Mouse (Mus musculus) myocyte (in vitro differentiated cells): ENCODE data around the gene Prkag2. TPM values are rescaled to one million over a fixed set of nuclear protein-coding genes. Genes with fewer than 3 reads are reported as not detected.

Experiments used
- H3K27me3 ChIP-seq: one replicate; pipeline ENCODE4 v1.6.1; 2011; ENCODE audit not compliant: control insufficient read depth, insufficient read depth, insufficient read length
- H3K36me3 ChIP-seq: one replicate; pipeline ENCODE4 v1.6.1; 2011; ENCODE audit not compliant: control insufficient read depth, insufficient read depth
- H3K4me2 ChIP-seq: one replicate; pipeline ENCODE4 v1.6.1; 2011; ENCODE audit warnings: low read depth, control low read depth
- H3K4me3 ChIP-seq: one replicate; pipeline ENCODE4 v1.5.1; 2011; ENCODE audit warnings: mild to moderate bottlenecking, control low read depth, moderate library complexity
- H3K79me2 ChIP-seq: one replicate; pipeline ENCODE4 v1.6.1; 2011; ENCODE audit not compliant: control insufficient read depth, insufficient read depth
- H3ac ChIP-seq: one replicate; pipeline ENCODE4 v1.6.1; 2011; ENCODE audit not compliant: control insufficient read depth, insufficient read length
- CEBPB ChIP-seq: IDR thresholded peaks from 2 replicates; pipeline ENCODE4 v1.6.1; 2011; ENCODE audit warnings: mild to moderate bottlenecking, moderate library complexity; ENCODE audit not compliant: poor library complexity, insufficient read depth, severe bottlenecking
- E2F4 ChIP-seq: IDR thresholded peaks from one replicate; pipeline ENCODE4 v1.6.1; 2011; ENCODE audit warnings: mild to moderate bottlenecking, control low read depth, moderate library complexity; ENCODE audit not compliant: insufficient read depth
- MAX ChIP-seq: IDR thresholded peaks from one replicate; pipeline ENCODE4 v1.6.1; 2011; ENCODE audit warnings: low read depth, mild to moderate bottlenecking, control low read depth
- MYOD1 ChIP-seq, 3 experiments: IDR thresholded peaks; one replicate each; pipeline ENCODE4 v1.6.1; 2011; ENCODE audit warnings: control low read depth in 2 of 3, low read depth in 2 of 3, mild to moderate bottlenecking in 2 of 3, moderate library complexity in 1 of 3; ENCODE audit not compliant: insufficient read length in 2 of 3, control insufficient read depth in 1 of 3
- MYOG ChIP-seq, 3 experiments: IDR thresholded peaks; one replicate each; pipeline ENCODE4 v1.6.1; 2011; ENCODE audit warnings: control low read depth in 2 of 3, low read depth in 2 of 3, mild to moderate bottlenecking in 2 of 3; ENCODE audit not compliant: insufficient read length in 2 of 3, control insufficient read depth in 1 of 3, insufficient read depth in 1 of 3
- POLR2A ChIP-seq: IDR thresholded peaks from one replicate; pipeline ENCODE4 v1.6.1; 2011; ENCODE audit warnings: low read depth, mild to moderate bottlenecking, control low read depth, moderate library complexity; ENCODE audit not compliant: insufficient read length
- POLR2AphosphoS2 ChIP-seq: IDR thresholded peaks from one replicate; pipeline ENCODE4 v1.6.1; 2011; ENCODE audit warnings: low read depth, control low read depth; ENCODE audit not compliant: insufficient read length
- REST ChIP-seq: IDR thresholded peaks from one replicate; pipeline ENCODE4 v1.6.1; 2011; ENCODE audit warnings: mild to moderate bottlenecking, control low read depth, moderate library complexity; ENCODE audit not compliant: insufficient read depth, insufficient read length
- SRF ChIP-seq: IDR thresholded peaks from one replicate; pipeline ENCODE4 v1.6.1; 2011; ENCODE audit warnings: low read depth; ENCODE audit not compliant: control insufficient read depth, insufficient read length
- TCF12 ChIP-seq: IDR thresholded peaks from one replicate; pipeline ENCODE4 v1.6.1; 2011; ENCODE audit warnings: mild to moderate bottlenecking, control low read depth; ENCODE audit not compliant: poor library complexity, insufficient read depth, severe bottlenecking
- TCF3 ChIP-seq: IDR thresholded peaks from one replicate; pipeline ENCODE4 v1.6.1; 2011; ENCODE audit warnings: low read depth, control low read depth; ENCODE audit not compliant: insufficient read length
- USF1 ChIP-seq: IDR thresholded peaks from one replicate; pipeline ENCODE4 v1.6.1; 2011; ENCODE audit warnings: low read depth, mild to moderate bottlenecking, control low read depth, moderate library complexity
- polyA plus RNA-seq: library from polyadenylated mRNA; unstranded; fragments of >200 nt; fragmentation: generic; extraction: Trizol; gene quantifications from one replicate; pipeline ENCODE4 v1.2.1, GENCODE M21; 2012; ENCODE audit warnings: missing spikeins

Prkag2 gene
- polyA plus RNA-seq, 1 experiment = 5.8 TPM

DNA sequence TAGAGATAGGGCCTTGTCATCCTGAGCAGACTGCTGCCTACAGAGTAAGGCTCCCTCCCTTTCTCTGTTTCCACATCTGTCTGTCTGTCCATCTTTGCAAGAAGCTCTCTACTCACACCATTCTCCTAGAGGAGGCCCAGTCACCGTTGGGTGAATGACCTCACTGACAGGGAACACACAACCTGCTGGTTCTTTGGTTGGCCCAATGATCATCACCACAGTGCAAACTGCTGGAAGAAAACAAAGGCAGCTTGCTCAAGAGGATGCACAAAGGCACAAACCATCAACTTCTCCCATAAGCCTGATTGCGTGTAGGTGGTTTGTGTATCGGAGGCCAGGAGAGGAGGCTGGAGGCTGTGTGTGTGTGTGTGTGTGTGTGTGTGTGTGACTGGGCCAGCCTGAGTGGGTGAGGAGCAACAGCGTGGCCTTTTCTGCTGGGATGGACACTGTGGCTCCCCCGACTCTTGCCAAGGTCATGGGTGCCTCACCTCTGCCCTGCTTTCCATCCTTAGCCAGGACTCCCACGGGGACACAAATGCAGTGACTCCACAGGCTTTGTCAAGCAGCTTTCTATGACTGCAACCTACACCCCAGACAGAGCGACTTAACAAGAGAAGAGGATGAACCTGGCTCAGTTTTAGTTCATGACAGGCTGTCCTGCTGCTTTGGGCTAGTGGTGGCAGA lies 149.4 kb downstream of the Prkag2 start:
- Histone ChIP-seq H3K79me2 (no peaks in the 10 kb centered on the region), H3K27me3 (peaks cover 64% of the 10 kb centered on the region), H3K36me3 (no peaks in the 10 kb centered on the region), H3K4me3 (no peak overlapping the region), H3ac (no peak overlapping the region), H3K4me2 (no peak overlapping the region)
- TF ChIP-seq TCF12 (no peak), CEBPB (no peak), TCF3 (no peak), SRF (no peak), E2F4 (no peak), POLR2AphosphoS2 (no peak)

DNA sequence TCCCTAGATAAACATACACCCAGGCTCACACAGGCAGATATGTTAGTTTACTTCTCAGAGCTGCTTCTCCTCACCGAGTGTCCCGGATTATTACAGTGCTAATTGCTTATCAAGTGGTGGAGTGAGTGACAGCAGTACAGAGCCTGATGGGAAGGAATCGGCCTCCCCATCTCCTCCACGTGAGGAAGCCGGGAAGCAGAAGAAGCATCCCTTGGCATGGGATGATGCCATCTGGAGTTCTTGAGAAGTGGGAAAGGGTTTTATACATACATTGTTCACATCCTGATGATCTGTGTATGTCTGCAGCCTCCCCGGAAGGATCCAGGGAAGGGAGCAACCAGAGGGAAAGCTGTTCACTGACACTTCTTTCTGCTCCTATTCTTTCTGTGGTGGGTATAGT lies 150.4 kb downstream of the Prkag2 start:
- Histone ChIP-seq H3ac (no peak overlapping the region), H3K4me3 (no peak overlapping the region), H3K27me3 (peaks cover 68% of the 10 kb centered on the region), H3K36me3 (no peaks in the 10 kb centered on the region), H3K79me2 (no peaks in the 10 kb centered on the region), H3K4me2 (no peak overlapping the region)
- no peak for TF ChIP-seq TCF3
- TF ChIP-seq POLR2A = no peak
- TF ChIP-seq TCF12 = no peak
- no peak for TF ChIP-seq SRF
- TF ChIP-seq MYOG (IDR thresholded peaks at IDR 0.05; ENCODE audit: control insufficient read depth in 1 of 3, insufficient read depth in 1 of 3, insufficient read length in 2 of 3, low read depth in 2 of 3) = no peak
- no peak for TF ChIP-seq REST
- TF ChIP-seq MYOD1 (IDR thresholded peaks at IDR 0.05; ENCODE audit: control insufficient read depth in 1 of 3, insufficient read length in 2 of 3, low read depth in 2 of 3) = no peak
- no peak for TF ChIP-seq E2F4
- no peak for TF ChIP-seq POLR2AphosphoS2
- TF ChIP-seq CEBPB = no peak
- TF ChIP-seq MAX = no peak
- no peak for TF ChIP-seq USF1

DNA sequence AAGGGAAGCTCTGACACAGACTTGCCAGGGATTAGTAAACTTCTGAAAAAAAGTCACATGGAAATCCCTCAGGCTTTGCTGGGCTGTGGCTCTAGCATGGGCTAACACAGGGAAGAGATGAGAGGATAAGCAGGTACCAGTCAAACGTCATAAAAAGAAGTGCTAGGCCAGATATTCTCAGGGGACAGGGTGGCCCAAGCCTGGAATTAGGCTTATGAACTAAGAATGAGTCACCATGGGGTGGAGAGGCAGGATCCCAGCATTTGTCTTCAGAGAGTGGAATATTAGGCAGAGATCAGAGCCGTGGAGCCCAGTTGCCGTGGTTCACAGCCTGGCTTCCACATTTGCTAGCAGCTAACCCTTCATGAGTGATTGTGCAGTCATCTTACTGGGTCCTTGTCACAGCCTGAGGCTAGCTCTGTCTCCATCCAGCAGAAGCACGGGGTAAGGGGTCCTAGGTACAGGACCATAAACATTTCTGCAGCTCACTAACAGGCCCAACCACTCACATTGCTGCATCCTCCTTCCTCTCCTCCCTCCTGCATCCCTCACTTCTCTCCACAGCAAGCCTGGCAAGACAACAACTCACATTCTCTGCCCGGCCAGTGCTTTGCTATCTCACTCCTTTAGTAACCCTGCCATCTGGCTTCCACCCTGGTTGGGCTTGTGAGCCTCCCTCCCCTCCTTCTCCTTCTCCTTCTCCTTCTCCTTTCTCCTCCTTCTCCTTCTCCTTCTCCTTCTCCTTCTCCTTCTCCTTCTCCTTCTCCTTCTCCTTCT lies 162.2 kb downstream of the Prkag2 start:
- TF ChIP-seq CEBPB (no peak), POLR2AphosphoS2 (no peak), TCF3 (no peak), SRF (no peak), POLR2A (no peak), USF1 (no peak), MYOG (IDR thresholded peaks at IDR 0.05; ENCODE audit: control insufficient read depth in 1 of 3, insufficient read depth in 1 of 3, insufficient read length in 2 of 3, low read depth in 2 of 3) (no peak), TCF12 (no peak), MAX (no peak), REST (no peak), E2F4 (no peak)
- H3K4me3 ChIP-seq = no peak overlapping the region
- H3K27me3 ChIP-seq = no peaks in the 10 kb centered on the region
- H3K79me2 ChIP-seq = no peaks in the 10 kb centered on the region
- H3ac ChIP-seq = no peak overlapping the region
- H3K36me3 ChIP-seq = no peaks in the 10 kb centered on the region
- peak overlapping the region; percentile 60 for H3K4me2 ChIP-seq

GRCm38 (mm10) chr5:24936451-24936850 lies 164.0 kb downstream of the Prkag2 start:
- H3K27me3 ChIP-seq = no peaks in the 10 kb centered on the region
- H3K4me2 ChIP-seq = no peak overlapping the region
- no peak overlapping the region for H3ac ChIP-seq
- H3K36me3 ChIP-seq = no peaks in the 10 kb centered on the region
- no peak for TF ChIP-seq MYOG (IDR thresholded peaks at IDR 0.05; ENCODE audit: control insufficient read depth in 1 of 3, insufficient read depth in 1 of 3, insufficient read length in 2 of 3, low read depth in 2 of 3)
- no peak for TF ChIP-seq MAX
- TF ChIP-seq SRF = no peak
- H3K79me2 ChIP-seq = no peaks in the 10 kb centered on the region
- no peak overlapping the region for H3K4me3 ChIP-seq

DNA sequence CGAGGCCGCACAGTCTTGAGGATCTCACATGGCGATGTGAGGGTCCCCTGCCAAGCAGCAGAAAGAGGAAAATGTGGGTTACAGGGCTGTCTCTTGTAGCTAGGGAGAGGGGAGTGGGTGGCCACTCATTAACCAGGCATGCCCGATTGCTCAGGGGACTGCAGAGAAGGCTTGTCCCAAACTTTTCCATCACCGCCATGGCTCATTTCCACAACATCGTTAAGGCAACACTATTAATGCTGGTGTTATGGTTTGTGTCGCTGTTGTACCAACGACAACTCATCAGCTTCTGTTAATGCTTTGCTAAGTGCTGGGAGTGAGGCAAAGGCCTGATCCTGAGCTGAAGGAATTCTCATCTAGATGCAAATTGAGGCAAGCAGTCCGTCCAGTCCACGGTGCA lies 165.0 kb downstream of the Prkag2 start:
- TF ChIP-seq REST = no peak
- no peak for TF ChIP-seq POLR2A
- no peak for TF ChIP-seq TCF3
- no peak for TF ChIP-seq SRF
- TF ChIP-seq E2F4 = no peak
- no peak for TF ChIP-seq MYOD1 (IDR thresholded peaks at IDR 0.05; ENCODE audit: control insufficient read depth in 1 of 3, insufficient read length in 2 of 3, low read depth in 2 of 3)
- no peak for TF ChIP-seq MYOG (IDR thresholded peaks at IDR 0.05; ENCODE audit: control insufficient read depth in 1 of 3, insufficient read depth in 1 of 3, insufficient read length in 2 of 3, low read depth in 2 of 3)
- TF ChIP-seq TCF12 = no peak
- no peak for TF ChIP-seq CEBPB
- Histone ChIP-seq H3K27me3 (no peaks in the 10 kb centered on the region), H3ac (no peak overlapping the region), H3K36me3 (no peaks in the 10 kb centered on the region), H3K79me2 (no peaks in the 10 kb centered on the region), H3K4me2 (no peak overlapping the region), H3K4me3 (no peak overlapping the region)
